Comparison of ENCODE assay signal across 8 mouse cellular contexts in genomic region chr4:115827535-115827887, GRCm38 (mm10). TPM values are rescaled to one million over a fixed set of nuclear protein-coding genes. Genes with fewer than 3 reads are reported as not detected.
A peak's percentile ranks its signal among the peaks of the same experiment; 100 is the strongest.
DNase-seq lines count a peak whose midpoint lies in the region; ATAC-seq and TF ChIP-seq lines count a peak whose summit lies in the region.

No protein-coding gene starts in this region.

- H3K9me3 ChIP-seq in kidney, postnatal 0 days (replicated peaks; ENCODE audit: low read length): no peaks in the 10 kb centered on the region
- H3K9me3 ChIP-seq in intestine, embryonic 14.5 days (ENCODE audit: control insufficient read depth, low read length): no peaks in the 10 kb centered on the region
- no peaks in the 10 kb centered on the region for H3K9me3 ChIP-seq in neural tube, embryonic 12.5 days

- 0 out of 2 replicates have a peak, but pooled peaks cover 6% of the 10 kb centered on the region for H3K4me1 ChIP-seq in kidney, postnatal 0 days (replicated peaks; ENCODE audit: insufficient read depth, low read length)
- H3K4me1 ChIP-seq in intestine, embryonic 14.5 days (replicated peaks; ENCODE audit: control insufficient read depth, insufficient read depth, low read length): no peaks in the 10 kb centered on the region; the same call in 1 of the 2 replicates
- peaks cover 6% of the 10 kb centered on the region; the same call in 1 of the 2 replicates for H3K4me1 ChIP-seq in neural tube, embryonic 12.5 days

- no peak for TF ChIP-seq CTCF in kidney, postnatal 0 days (IDR thresholded peaks at IDR 0.05; ENCODE audit: low read depth)
- TF ChIP-seq CTCF in brain, embryonic 14.5 days (IDR thresholded peaks at IDR 0.05; ENCODE audit: borderline replicate concordance, extremely low read depth, insufficient read depth, insufficient read length): peak; percentile 4; the same call in 1 of the 2 replicates

- 0 out of 2 replicates have a peak, but pooled peaks cover 9% of the 10 kb centered on the region for H3K36me3 ChIP-seq in kidney, postnatal 0 days (ENCODE audit: insufficient read depth, low read length)
- peaks cover 11% of the 10 kb centered on the region for H3K36me3 ChIP-seq in intestine, embryonic 14.5 days (ENCODE audit: control insufficient read depth, insufficient read depth, low read length)
- no peaks in the 10 kb centered on the region for H3K36me3 ChIP-seq in neural tube, embryonic 12.5 days

- peak overlapping the region; percentile 76 for H3K4me2 ChIP-seq in kidney, postnatal 0 days (ENCODE audit: low read length)
- peak overlapping the region; percentile 79 for H3K4me2 ChIP-seq in intestine, embryonic 14.5 days (ENCODE audit: low read length)
- peak overlapping the region; percentile 83 for H3K4me2 ChIP-seq in neural tube, embryonic 12.5 days (replicated peaks)

- peak overlapping the region; percentile 85 for H3K9ac ChIP-seq in kidney, postnatal 0 days (ENCODE audit: low read depth, low read length)
- peak overlapping the region; percentile 70 for H3K9ac ChIP-seq in intestine, embryonic 14.5 days (ENCODE audit: low read length)
- peak overlapping the region; percentile 72 for H3K9ac ChIP-seq in neural tube, embryonic 12.5 days

- TF ChIP-seq POLR2A in brain, embryonic 14.5 days (IDR thresholded peaks at IDR 0.05; ENCODE audit: borderline replicate concordance, extremely low read depth, insufficient read depth, insufficient read length, poor library complexity, severe bottlenecking): no peak

- WGBS in kidney, postnatal 0 days: 7% methylated on average over 4 of the region's 4 CpGs
- 2% methylated on average over 4 of the region's 4 CpGs for WGBS in intestine, embryonic 14.5 days
- 5% methylated on average over 4 of the region's 4 CpGs for WGBS in neural tube, embryonic 12.5 days

- H3K27ac ChIP-seq in kidney, postnatal 0 days: peak overlapping the region; percentile 93
- 0 out of 2 replicates have a peak overlapping the region, but pooled peaks have one; percentile 76 for H3K27ac ChIP-seq in intestine, embryonic 14.5 days (ENCODE audit: low read depth)
- no peak overlapping the region for H3K27ac ChIP-seq in neural tube, embryonic 12.5 days

- H3K27me3 ChIP-seq in kidney, postnatal 0 days (ENCODE audit: insufficient read depth, low read length): no peaks in the 10 kb centered on the region
- no peaks in the 10 kb centered on the region for H3K27me3 ChIP-seq in intestine, embryonic 14.5 days (replicated peaks; ENCODE audit: control insufficient read depth, insufficient read depth, low read length)
- peaks cover 2% of the 10 kb centered on the region; the same call in 1 of the 2 replicates for H3K27me3 ChIP-seq in neural tube, embryonic 12.5 days (replicated peaks)

- ATAC-seq in kidney, postnatal 0 days (replicated peaks; ENCODE audit: low FRiP score, low read depth): no peak
- ATAC-seq in intestine, embryonic 14.5 days (replicated peaks; ENCODE audit: low FRiP score, low TSS enrichment, low read depth): 0 out of 2 replicates have a peak, but pooled peaks have one; percentile 5
- no peak for ATAC-seq in neural tube, embryonic 12.5 days (ENCODE audit: low FRiP score, low read depth)

- intact Hi-C loops in left cerebral cortex, postnatal 10 days (cut with DNase I): no loop called here

- DNase-seq in kidney, postnatal 0 days (ENCODE audit: low spot score): no peak
- DNase-seq in kidney, postnatal 10 days: no peak
- DNase-seq in brain, embryonic 14.5 days (ENCODE audit: low read depth): peak; percentile 49
- DNase-seq in intestine, embryonic 14.5 days (ENCODE audit: low spot score): no peak
- DNase-seq in left cerebral cortex, postnatal 10 days (ENCODE audit: extremely low spot score in 1 of 2, low spot score in 2 of 2): no peak
- DNase-seq in testis, postnatal 14 days (ENCODE audit: low spot score): no peak
- DNase-seq in spleen, postnatal 14 days (ENCODE audit: low spot score in 2 of 2): no peak

- peak overlapping the region; percentile 76 for H3K4me3 ChIP-seq in kidney, postnatal 0 days (replicated peaks; ENCODE audit: low read depth, low read length)
- H3K4me3 ChIP-seq in intestine, embryonic 14.5 days (ENCODE audit: low read depth, low read length): peak overlapping the region; percentile 83
- H3K4me3 ChIP-seq in neural tube, embryonic 12.5 days: peak overlapping the region; percentile 76

RNA-seq across cellular contexts. Expression of gene Mob3c, which starts 0.4 kb away (rescaled TPM):
- polyA plus RNA-seq in kidney, postnatal 0 days (2015; fragmentation: Nextera tagmentation; extraction: Ambion mirVana): 7.4 and 8.9 TPM in 2 replicates
- 7.1 and 7.7 TPM in 2 replicates for polyA plus RNA-seq in brain, embryonic 14.5 days (2012; rRNA removed)
- 10.7 and 13.4 TPM in 2 replicates for polyA plus RNA-seq in intestine, embryonic 14.5 days (2014; fragmentation: Nextera tagmentation; extraction: Ambion mirVana)
- 6.2 TPM in 2 replicates for polyA plus RNA-seq in neural tube, embryonic 12.5 days (2016; fragmentation: Nextera tagmentation; extraction: Ambion mirVana)
- 1 to 10 TPM; 3.8 to 5.8 TPM for total RNA-seq in left cerebral cortex, postnatal 10 days (2021)

RNA-seq across cellular contexts. Expression of gene Mknk1, which starts 11.5 kb away (rescaled TPM):
- polyA plus RNA-seq in kidney, postnatal 0 days (2015; fragmentation: Nextera tagmentation; extraction: Ambion mirVana): 20.4 and 21.6 TPM in 2 replicates
- polyA plus RNA-seq in brain, embryonic 14.5 days (2012; rRNA removed): 37.3 and 52.9 TPM in 2 replicates
- 21.3 and 24.7 TPM in 2 replicates for polyA plus RNA-seq in intestine, embryonic 14.5 days (2014; fragmentation: Nextera tagmentation; extraction: Ambion mirVana)
- polyA plus RNA-seq in neural tube, embryonic 12.5 days (2016; fragmentation: Nextera tagmentation; extraction: Ambion mirVana): 24.8 and 26.4 TPM in 2 replicates
- 10 to 100 TPM; 42.9 to 44.9 TPM for total RNA-seq in left cerebral cortex, postnatal 10 days (2021)

RNA-seq across cellular contexts. Expression of gene Atpaf1, which starts 42.9 kb away (rescaled TPM):
- polyA plus RNA-seq in kidney, postnatal 0 days (2015; fragmentation: Nextera tagmentation; extraction: Ambion mirVana): 61.6 and 62.1 TPM in 2 replicates
- polyA plus RNA-seq in brain, embryonic 14.5 days (2012; rRNA removed): 27.3 and 27.6 TPM in 2 replicates
- 62.7 and 73.0 TPM in 2 replicates for polyA plus RNA-seq in intestine, embryonic 14.5 days (2014; fragmentation: Nextera tagmentation; extraction: Ambion mirVana)
- polyA plus RNA-seq in neural tube, embryonic 12.5 days (2016; fragmentation: Nextera tagmentation; extraction: Ambion mirVana): 36.2 and 44.5 TPM in 2 replicates
- 10 to 100 TPM; 27.0 to 29.1 TPM for total RNA-seq in left cerebral cortex, postnatal 10 days (2021)

RNA-seq across cellular contexts. Expression of gene Tex38, which starts 46.7 kb away (rescaled TPM):
- 0.59 and 0.64 TPM in 2 replicates for polyA plus RNA-seq in kidney, postnatal 0 days (2015; fragmentation: Nextera tagmentation; extraction: Ambion mirVana)
- 0.40 and 0.54 TPM in 2 replicates for polyA plus RNA-seq in brain, embryonic 14.5 days (2012; rRNA removed)
- 0.39 TPM in 2 replicates for polyA plus RNA-seq in intestine, embryonic 14.5 days (2014; fragmentation: Nextera tagmentation; extraction: Ambion mirVana)
- 0.43 and 0.67 TPM in 2 replicates for polyA plus RNA-seq in neural tube, embryonic 12.5 days (2016; fragmentation: Nextera tagmentation; extraction: Ambion mirVana)
- total RNA-seq in left cerebral cortex, postnatal 10 days (2021): not detected

RNA-seq across cellular contexts. Expression of gene Kncn, which starts 56.7 kb away (rescaled TPM):
- 0.05 and 0.09 TPM in 2 replicates for polyA plus RNA-seq in kidney, postnatal 0 days (2015; fragmentation: Nextera tagmentation; extraction: Ambion mirVana)
- 0.10 and 0.18 TPM in 2 replicates for polyA plus RNA-seq in brain, embryonic 14.5 days (2012; rRNA removed)
- polyA plus RNA-seq in intestine, embryonic 14.5 days (2014; fragmentation: Nextera tagmentation; extraction: Ambion mirVana): not detected in 2 replicates
- not detected in 2 replicates for polyA plus RNA-seq in neural tube, embryonic 12.5 days (2016; fragmentation: Nextera tagmentation; extraction: Ambion mirVana)
- total RNA-seq in left cerebral cortex, postnatal 10 days (2021): under 1 TPM; 0.16 to 0.64 TPM
